Mouse (Mus musculus): ENCODE measurements at regions not wholly inside any gene's neighbourhood (a gene's known extent, or its start where the extent isn't known, plus 50 kb on each side); places are given as distances from the start of the nearest gene placed in this dataset.

- TF ChIP-seq CHD2 (IDR thresholded peaks at IDR 0.05; ENCODE audit: low read depth, low read length) (peak; percentile 63; the same call in 1 of the 2 replicates), ZC3H11A (IDR thresholded peaks at IDR 0.05; ENCODE audit: borderline replicate concordance, low read depth, low read length) (peak; percentile 100), HCFC1 (IDR thresholded peaks at IDR 0.05; ENCODE audit: borderline replicate concordance, insufficient read depth, low read length) (no peak)
Measured at GRCm38 (mm10) chr16:9009361-9010083, 179.6 kb downstream of the 1810013L24Rik start.

Data from ES-E14 (cell line).